Mouse (Mus musculus): Measurements from ENCODE around the gene Zfp592. TPM values are rescaled to one million over a fixed set of nuclear protein-coding genes. Genes with fewer than 3 reads are reported as not detected.

The Zfp592 gene
- total RNA-seq, 2 experiments from 2014 or later, result 22.3 to 24.1 TPM

GRCm38 (mm10) chr7:81072463-81072862, 79.0 kb downstream of the Zfp592 start:
- intact Hi-C loops (cut with DNase I), result no loop called here
- Histone ChIP-seq H3K27ac (no peak overlapping the region), H3K4me3 (no peak overlapping the region)
- no peak for TF ChIP-seq CTCF (IDR thresholded peaks at IDR 0.05)
- DNase-seq (ENCODE audit: extremely low spot score in 1 of 2, low spot score in 2 of 2), result peak; percentile 24 to 46

GRCm38 (mm10) chr7:81073273-81073672, 79.8 kb downstream of the Zfp592 start:
- H3K27ac ChIP-seq, result no peak overlapping the region
- intact Hi-C loops (cut with DNase I), result no loop called here
- H3K4me3 ChIP-seq, result no peak overlapping the region
- peak; percentile 25 for TF ChIP-seq CTCF (IDR thresholded peaks at IDR 0.05)
- DNase-seq (ENCODE audit: extremely low spot score in 1 of 2, low spot score in 2 of 2), result no peak

- Histone ChIP-seq H3K27ac (no peak overlapping the region), H3K4me3 (no peak overlapping the region)
- no peak for DNase-seq (ENCODE audit: extremely low spot score in 1 of 2, low spot score in 2 of 2)
- no peak for TF ChIP-seq CTCF (IDR thresholded peaks at IDR 0.05)
- intact Hi-C loops (cut with DNase I), result no loop called here
Measured at GRCm38 (mm10) chr7:81074546-81074945, 81.1 kb downstream of the Zfp592 start.

- intact Hi-C loops (cut with DNase I), result no loop called here
- no peak for TF ChIP-seq CTCF (IDR thresholded peaks at IDR 0.05)
- Histone ChIP-seq H3K27ac (no peak overlapping the region), H3K4me3 (no peak overlapping the region)
- DNase-seq (ENCODE audit: extremely low spot score in 1 of 2, low spot score in 2 of 2), result no peak
Measured at GRCm38 (mm10) chr7:81075299-81075698, 81.8 kb downstream of the Zfp592 start.

- no peak for DNase-seq (ENCODE audit: extremely low spot score in 1 of 2, low spot score in 2 of 2)
- no peak overlapping the region for H3K4me3 ChIP-seq
- H3K27ac ChIP-seq, result no peak overlapping the region
- intact Hi-C loops (cut with DNase I), result no loop called here
- TF ChIP-seq CTCF (IDR thresholded peaks at IDR 0.05), result no peak
Measured at GRCm38 (mm10) chr7:81075732-81076131, 82.3 kb downstream of the Zfp592 start.

- no peak for TF ChIP-seq CTCF (IDR thresholded peaks at IDR 0.05)
- DNase-seq (ENCODE audit: extremely low spot score in 1 of 2, low spot score in 2 of 2), result no peak
- intact Hi-C loops (cut with DNase I), result no loop called here
- Histone ChIP-seq H3K27ac (no peak overlapping the region), H3K4me3 (no peak overlapping the region)
Measured at GRCm38 (mm10) chr7:81077009-81077408, 83.5 kb downstream of the Zfp592 start.

GRCm38 (mm10) chr7:81078740-81079139, 85.3 kb downstream of the Zfp592 start:
- no peak overlapping the region for H3K27ac ChIP-seq
- H3K4me3 ChIP-seq, result no peak overlapping the region
- intact Hi-C loops (cut with DNase I), result no loop called here
- no peak for TF ChIP-seq CTCF (IDR thresholded peaks at IDR 0.05)
- DNase-seq (ENCODE audit: extremely low spot score in 1 of 2, low spot score in 2 of 2), result no peak

GRCm38 (mm10) chr7:81093420-81093965, 100.0 kb downstream of the Zfp592 start:
- DNase-seq (ENCODE audit: extremely low spot score in 1 of 2, low spot score in 2 of 2), result no peak
- Histone ChIP-seq H3K27ac (no peak overlapping the region), H3K4me3 (no peak overlapping the region)
- no peak for TF ChIP-seq CTCF (IDR thresholded peaks at IDR 0.05)
- intact Hi-C loops (cut with DNase I), result no loop called here

- Histone ChIP-seq H3K4me3 (no peak overlapping the region), H3K27ac (no peak overlapping the region)
- DNase-seq (ENCODE audit: extremely low spot score in 1 of 2, low spot score in 2 of 2), result no peak
- intact Hi-C loops (cut with DNase I), result no loop called here
- no peak for TF ChIP-seq CTCF (IDR thresholded peaks at IDR 0.05)
Measured at GRCm38 (mm10) chr7:81094104-81094757, 100.8 kb downstream of the Zfp592 start.

Other genes starting within 250 kb of the Zfp592 start
- 10 to 100 TPM; 26.0 to 27.3 TPM for gene Iqgap1, start 167.7 kb upstream of the Zfp592 start, total RNA-seq (2021)
- 10 to 100 TPM; 15.9 to 16.5 TPM for gene Zscan2, start 132.8 kb upstream of the Zfp592 start, total RNA-seq (2021)
- 10 to 100 TPM; 23.3 to 25.6 TPM for gene Wdr73, start 92.4 kb upstream of the Zfp592 start, total RNA-seq (2021)
- 1 to 10 TPM; 4.5 to 6.7 TPM for gene Nmb, start 88.6 kb upstream of the Zfp592 start, total RNA-seq (2021)
- gene Sec11a, start 45.9 kb upstream of the Zfp592 start, total RNA-seq (2021), result 10 to 100 TPM; 49.0 to 51.3 TPM
- gene Alpk3, start 63.9 kb downstream of the Zfp592 start, total RNA-seq (2021), result under 1 TPM; 0.30 to 0.54 TPM
- under 1 TPM; 0.11 to 0.23 TPM for gene Slc28a1, start 121.1 kb downstream of the Zfp592 start, total RNA-seq (2021)
- gene Pde8a, start 219.9 kb downstream of the Zfp592 start, total RNA-seq (2021), result 1 to 10 TPM; 6.1 to 6.2 TPM

Data from left cerebral cortex, adult 2 months (tissue).